Mouse (Mus musculus): ENCODE data around the gene Cuedc2. TPM values are rescaled to one million over a fixed set of nuclear protein-coding genes. Genes with fewer than 3 reads are reported as not detected.

The Cuedc2 gene
- 8.4 and 16.2 TPM in 2 replicates for total RNA-seq (2015; ENCODE audit: low replicate concordance)
- 42.4 and 50.7 TPM in 2 replicates for total RNA-seq (2017; ENCODE audit: low replicate concordance)

- ATAC-seq (replicated peaks; ENCODE audit: low FRiP score, poor library complexity, severe bottlenecking), result peak; percentile 91
These were observed at the start of gene Cuedc2 for GRCm38 (mm10) chr19:46338331-46338936. Gene Cuedc2 (minus strand): TSS chr19:46338702.

DNA sequence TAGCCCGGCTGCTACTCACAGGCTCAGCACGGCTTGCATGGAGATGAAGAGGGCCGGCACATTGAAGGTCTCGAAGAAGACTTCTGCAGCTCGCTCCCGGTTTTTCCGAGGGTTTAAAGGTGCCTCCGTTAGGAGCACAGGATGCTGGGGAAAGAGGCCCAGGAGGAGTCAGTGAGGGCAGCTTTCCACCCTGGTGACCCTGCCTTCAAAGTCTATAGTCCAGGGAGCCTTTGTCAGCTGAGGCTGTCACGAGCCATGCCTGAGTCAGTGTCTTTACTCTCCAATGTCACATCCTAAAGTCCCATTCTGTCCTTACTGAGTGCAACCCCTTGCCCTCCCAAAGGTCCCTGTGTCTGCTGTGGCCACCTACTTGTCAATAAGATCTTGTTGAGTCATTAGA, 43.8 kb upstream of the Cuedc2 start:
- no peak for ATAC-seq (replicated peaks; ENCODE audit: low FRiP score, poor library complexity, severe bottlenecking)

GRCm38 (mm10) chr19:46375891-46376290, 37.4 kb upstream of the Cuedc2 start:
- no peak for ATAC-seq (replicated peaks; ENCODE audit: low FRiP score, poor library complexity, severe bottlenecking)

- no peak for ATAC-seq (replicated peaks; ENCODE audit: low FRiP score, poor library complexity, severe bottlenecking)
These were observed 37.0 kb upstream of the Cuedc2 start for GRCm38 (mm10) chr19:46375489-46375888.

DNA sequence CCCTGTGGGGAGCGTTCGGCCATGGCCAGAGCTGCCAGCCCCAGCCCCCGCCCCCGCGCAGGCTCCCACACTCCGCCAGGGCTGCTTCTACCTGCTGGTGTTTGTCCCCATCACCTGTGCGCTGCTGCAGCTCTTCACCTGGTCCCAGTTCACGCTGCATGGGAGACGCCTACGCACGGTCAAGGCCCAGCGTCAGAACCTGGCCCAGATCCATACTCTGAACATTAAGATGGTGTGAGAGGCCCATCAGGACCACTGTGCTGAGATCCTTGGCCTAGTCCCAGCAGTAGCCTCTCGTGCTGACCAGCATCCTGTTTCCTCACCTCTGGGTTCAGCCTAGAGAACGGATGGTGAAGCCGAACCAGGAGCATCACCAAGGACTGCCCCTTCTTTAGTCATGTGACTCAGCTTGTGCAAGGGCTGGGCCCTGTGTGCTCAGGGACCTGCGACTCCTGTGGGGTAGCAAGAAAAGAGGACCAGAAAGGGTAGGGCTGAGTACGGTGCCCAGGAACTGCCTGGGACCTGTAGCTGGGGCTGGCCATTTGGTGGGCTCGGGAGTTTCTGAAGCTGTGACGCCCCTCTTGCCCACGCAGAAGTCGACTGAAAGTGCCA, 36.1 kb upstream of the Cuedc2 start:
- no peak for ATAC-seq (replicated peaks; ENCODE audit: low FRiP score, poor library complexity, severe bottlenecking)

DNA sequence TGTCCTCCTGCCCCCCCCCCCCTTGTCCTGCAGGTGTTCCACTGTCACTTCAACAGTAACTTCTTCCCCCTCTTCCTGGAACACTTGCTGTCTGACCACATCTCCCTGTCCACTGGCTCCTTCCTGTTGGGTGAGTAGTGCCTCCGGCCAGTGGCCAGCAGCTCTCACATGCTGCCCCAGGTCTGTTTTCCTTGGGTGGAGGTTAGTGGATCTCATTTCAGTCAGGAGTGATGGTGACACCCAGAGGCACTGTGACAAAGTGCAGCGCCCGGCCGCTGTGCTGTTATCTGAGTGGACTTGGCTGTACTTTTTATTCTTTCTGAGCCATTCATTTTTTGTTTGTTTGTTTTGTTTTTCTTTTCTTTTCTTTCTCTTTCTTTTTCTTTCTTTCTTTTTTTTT, 30.7 kb upstream of the Cuedc2 start:
- no peak for ATAC-seq (replicated peaks; ENCODE audit: low FRiP score, poor library complexity, severe bottlenecking)

DNA sequence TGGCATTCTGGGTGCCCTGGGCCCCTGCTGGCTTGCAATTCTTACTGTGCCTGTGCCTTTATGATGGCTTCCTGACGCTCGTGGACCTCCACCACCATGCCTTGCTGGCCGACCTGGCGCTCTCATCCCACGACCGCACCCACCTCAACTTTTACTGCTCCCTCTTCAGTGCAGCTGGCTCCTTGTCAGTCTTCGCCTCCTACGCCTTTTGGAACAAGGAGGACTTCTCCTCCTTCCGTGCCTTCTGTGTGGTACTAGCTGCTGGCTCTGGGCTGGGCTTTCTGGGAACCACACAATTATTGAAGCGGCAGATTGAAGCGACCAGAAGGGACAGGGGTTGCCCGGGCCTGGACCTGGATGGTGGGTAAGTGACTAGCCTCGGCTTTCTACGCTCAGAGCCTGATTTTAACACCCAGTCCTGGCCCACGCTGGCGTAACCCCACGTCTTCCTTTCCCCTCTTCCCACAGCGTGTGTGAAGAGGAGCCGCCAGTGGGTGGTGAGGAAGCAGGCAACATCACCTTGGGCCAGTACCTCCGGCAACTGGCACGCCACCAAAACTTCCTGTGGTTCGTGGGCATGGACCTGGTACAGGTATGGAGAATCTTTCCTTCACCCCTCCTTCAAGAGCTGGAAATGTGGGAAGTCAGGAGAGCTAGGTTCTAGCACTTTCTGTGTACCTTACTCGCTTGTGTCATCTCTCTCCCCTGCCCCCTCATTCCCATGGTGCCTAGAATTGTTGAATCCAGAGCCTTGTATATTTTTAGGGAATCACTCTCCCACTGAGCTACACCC, 29.5 kb upstream of the Cuedc2 start:
- no peak for ATAC-seq (replicated peaks; ENCODE audit: low FRiP score, poor library complexity, severe bottlenecking)

- ATAC-seq (replicated peaks; ENCODE audit: low FRiP score, poor library complexity, severe bottlenecking), result no peak
These were observed 24.9 kb upstream of the Cuedc2 start for GRCm38 (mm10) chr19:46363294-46364009.

GRCm38 (mm10) chr19:46362104-46362503, 23.6 kb upstream of the Cuedc2 start:
- no peak for ATAC-seq (replicated peaks; ENCODE audit: low FRiP score, poor library complexity, severe bottlenecking)

DNA sequence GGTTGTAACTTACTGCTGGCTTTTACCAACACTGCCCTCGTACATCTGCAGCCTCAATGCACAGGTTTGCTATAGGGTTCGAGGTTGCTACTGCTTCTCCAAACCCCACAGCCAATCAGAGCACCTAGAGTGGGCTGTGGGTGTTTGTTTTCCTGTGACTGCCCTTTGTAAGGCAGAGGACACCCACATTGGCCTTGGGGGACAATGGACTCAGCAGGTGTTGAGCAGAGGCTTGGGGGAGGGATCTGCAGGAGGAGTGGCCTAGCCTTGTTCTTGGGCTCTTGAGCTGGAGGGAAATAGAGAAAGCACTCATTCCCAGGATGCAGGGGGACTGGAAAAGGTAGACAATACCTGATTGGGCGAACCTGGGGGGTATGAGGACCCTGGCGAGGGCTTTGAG, 19.9 kb upstream of the Cuedc2 start:
- no peak for ATAC-seq (replicated peaks; ENCODE audit: low FRiP score, poor library complexity, severe bottlenecking)

- ATAC-seq (replicated peaks; ENCODE audit: low FRiP score, poor library complexity, severe bottlenecking), result peak; percentile 27; the same call in 1 of the 2 replicates
These were observed 19.1 kb upstream of the Cuedc2 start for GRCm38 (mm10) chr19:46357344-46358280.

- ATAC-seq (replicated peaks; ENCODE audit: low FRiP score, poor library complexity, severe bottlenecking), result peak; percentile 78
These were observed 18.2 kb upstream of the Cuedc2 start for GRCm38 (mm10) chr19:46356701-46357138.

- ATAC-seq (replicated peaks; ENCODE audit: low FRiP score, poor library complexity, severe bottlenecking), result no peak
These were observed 11.8 kb upstream of the Cuedc2 start, which contains the start of gene 2310034G01Rik for GRCm38 (mm10) chr19:46350168-46350932. Gene 2310034G01Rik (minus strand): TSS chr19:46350302.

- no peak for ATAC-seq (replicated peaks; ENCODE audit: low FRiP score, poor library complexity, severe bottlenecking)
These were observed 11.0 kb upstream of the Cuedc2 start for GRCm38 (mm10) chr19:46349550-46349949.

GRCm38 (mm10) chr19:46348761-46349458, 10.4 kb upstream of the Cuedc2 start:
- peak; percentile 65; the same call in 1 of the 2 replicates for ATAC-seq (replicated peaks; ENCODE audit: low FRiP score, poor library complexity, severe bottlenecking)

DNA sequence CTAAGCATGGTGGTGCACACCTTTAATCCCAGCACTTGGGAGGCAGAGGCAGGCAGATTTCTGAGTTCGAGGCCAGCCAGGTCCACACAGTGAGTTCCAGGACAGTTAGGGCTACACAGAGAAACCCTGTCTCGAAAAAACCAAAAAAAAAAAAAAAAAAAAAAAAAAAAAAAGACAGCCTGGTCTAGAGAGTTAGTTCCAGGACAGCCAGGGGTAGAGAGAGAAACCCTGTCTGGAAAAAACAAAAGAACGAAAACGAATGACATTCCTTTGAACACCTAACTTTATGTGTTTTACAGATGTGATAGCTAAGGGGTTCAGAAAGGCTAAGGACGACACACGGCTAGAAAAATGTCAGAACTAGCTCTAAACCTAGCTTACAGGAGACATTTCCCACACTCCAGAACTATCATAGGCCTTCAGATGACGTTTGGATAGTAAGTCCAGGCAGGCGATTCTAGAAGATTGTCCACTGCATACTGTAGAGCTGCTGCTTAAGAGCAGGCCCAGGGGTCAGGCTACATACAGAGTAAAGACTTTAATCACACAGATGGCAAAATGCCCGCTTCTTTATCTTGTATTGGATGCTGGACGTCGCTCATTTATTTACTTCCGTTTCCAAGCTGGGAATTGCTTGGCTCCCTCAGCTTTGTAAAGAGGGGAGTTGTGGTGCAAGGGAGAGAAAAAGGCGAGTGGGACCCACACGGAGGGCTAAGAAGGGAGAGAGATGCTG, 9.6 kb upstream of the Cuedc2 start:
- ATAC-seq (replicated peaks; ENCODE audit: low FRiP score, poor library complexity, severe bottlenecking), result no peak

DNA sequence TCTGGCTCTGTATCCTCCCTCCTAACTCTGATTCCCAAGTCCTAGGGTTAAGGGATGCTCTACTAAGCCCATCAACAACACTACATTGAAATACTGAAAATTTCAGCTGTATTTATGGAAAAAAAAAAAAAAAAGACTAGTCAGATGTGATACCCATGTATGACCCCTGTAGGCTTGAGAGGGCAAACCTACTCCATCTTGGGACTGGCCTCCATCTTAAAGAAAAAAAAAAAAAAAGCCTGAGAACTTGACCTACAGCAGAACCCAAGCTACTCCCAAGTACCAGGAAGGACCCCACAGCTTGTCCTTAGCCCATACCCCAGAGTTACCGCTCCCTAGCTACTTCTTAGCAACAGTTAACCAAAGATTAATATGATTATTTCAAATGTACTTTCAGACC, 8.6 kb upstream of the Cuedc2 start:
- ATAC-seq (replicated peaks; ENCODE audit: low FRiP score, poor library complexity, severe bottlenecking), result no peak

Data from erythroid progenitor cell, adult 5-6 weeks (primary cell).